In genomic region chr9:51525906-51526305, GRCm38 (mm10) we compare ENCODE assay signal across 23 mouse cellular contexts.
DNase-seq lines count a peak whose midpoint lies in the region; ATAC-seq and TF ChIP-seq lines count a peak whose summit lies in the region.
"Had no signal": no experiment of that assay in that cellular context is flagged by ENCODE, and none has a peak within 500 bp of the region (broad histone marks: within the 10 kb centered on the region; RNA-seq: fewer than 3 reads in every experiment).

No protein-coding gene starts in this region.

- TF ChIP-seq CTCF in liver, adult 2 months (IDR thresholded peaks at IDR 0.05; ENCODE audit: low read depth, low read length), result no peak
- TF ChIP-seq CTCF in lung, embryonic 14.5 days (IDR thresholded peaks at IDR 0.05; ENCODE audit: low read depth), result no peak

- no peaks in the 10 kb centered on the region for H3K4me1 ChIP-seq in liver, adult 2 months (ENCODE audit: control insufficient read depth, insufficient read depth, low read length)
- no peaks in the 10 kb centered on the region for H3K4me1 ChIP-seq in lung, embryonic 14.5 days (ENCODE audit: insufficient read depth)
- H3K4me1 ChIP-seq: heart, embryonic 13.5 days; limb, embryonic 15.5 days; megakaryocyte, embryonic 14.5 days; neural tube, embryonic 13.5 days had no signal

- H3K9ac ChIP-seq in liver, adult 2 months (ENCODE audit: low read depth, low read length), result no peak overlapping the region
- H3K9ac ChIP-seq in lung, embryonic 14.5 days, result no peak overlapping the region
- H3K9ac ChIP-seq: heart, embryonic 13.5 days; limb, embryonic 15.5 days; liver, postnatal 0 days; neural tube, embryonic 13.5 days had no signal

- 47% methylated on average over 4 of the region's 4 CpGs for WGBS in liver, adult 2 months
- 54% methylated on average over 4 of the region's 4 CpGs for WGBS in lung, embryonic 14.5 days

- no peak for ATAC-seq in lung, embryonic 14.5 days (ENCODE audit: insufficient read depth)
- ATAC-seq: forebrain, embryonic 16.5 days; hindbrain, embryonic 16.5 days; intestine, embryonic 16.5 days; liver, postnatal 0 days had no signal

- no peak overlapping the region for H3K4me2 ChIP-seq in lung, embryonic 14.5 days
- H3K4me2 ChIP-seq: heart, embryonic 13.5 days; limb, embryonic 15.5 days; neural tube, embryonic 13.5 days had no signal

- H3K79me2 ChIP-seq in liver, adult 2 months (ENCODE audit: control insufficient read depth, insufficient read depth, low read length), result no peaks in the 10 kb centered on the region

- no peak for TF ChIP-seq POLR2A in liver, adult 2 months (IDR thresholded peaks at IDR 0.05; ENCODE audit: extremely low read depth, insufficient read depth, low read length)

- no peaks in the 10 kb centered on the region for H3K36me3 ChIP-seq in liver, adult 2 months (ENCODE audit: control insufficient read depth, insufficient read depth, low read length)
- H3K36me3 ChIP-seq in lung, embryonic 14.5 days (ENCODE audit: insufficient read depth), result no peaks in the 10 kb centered on the region
- H3K36me3 ChIP-seq: heart, embryonic 13.5 days; limb, embryonic 15.5 days; neural tube, embryonic 13.5 days had no signal

- H3K27ac ChIP-seq in liver, adult 2 months (replicated peaks; ENCODE audit: insufficient read depth, low read depth, low read length), result no peak overlapping the region
- H3K27ac ChIP-seq in lung, embryonic 14.5 days (ENCODE audit: low read depth), result no peak overlapping the region
- H3K27ac ChIP-seq: heart, embryonic 13.5 days; limb, embryonic 15.5 days; neural tube, embryonic 13.5 days had no signal

- peak; percentile 9 for DNase-seq in adrenal gland, postnatal 10 days
- DNase-seq in adrenal gland, postnatal 25 days, result no peak
- DNase-seq in liver, adult 2 months (ENCODE audit: extremely low read depth, low read depth, low spot score), result peak; percentile 82
- DNase-seq in liver, result no peak
- peak; percentile 54 for DNase-seq in lung, embryonic 14.5 days
- no peak for DNase-seq in ovary, postnatal 36 days (ENCODE audit: low spot score)
- DNase-seq in heart, postnatal 10 days, result no peak
- no peak for DNase-seq in left cerebral cortex, adult 9 months (ENCODE audit: low spot score in 2 of 2)
- DNase-seq: cerebellum, adult 2 months; heart, postnatal 36 days; liver, postnatal 0 days; midbrain, embryonic 14.5 days; spleen, adult 18-20 months; thymus, adult 18-20 months; thymus, postnatal 4 days had no signal

- intact Hi-C loops in heart, postnatal 10 days (cut with DNase I), result no loop called here

- no peak overlapping the region for H3K4me3 ChIP-seq in liver, adult 2 months (ENCODE audit: insufficient read depth, low read depth, low read length)
- no peak overlapping the region for H3K4me3 ChIP-seq in lung, embryonic 14.5 days (ENCODE audit: low read depth, low read length)
- H3K4me3 ChIP-seq: heart, embryonic 13.5 days; limb, embryonic 15.5 days; megakaryocyte, embryonic 14.5 days; neural tube, embryonic 13.5 days had no signal

- no peaks in the 10 kb centered on the region; the same call in 1 of the 2 replicates for H3K27me3 ChIP-seq in liver, adult 2 months (ENCODE audit: control insufficient read depth, insufficient read depth, low read length)
- no peaks in the 10 kb centered on the region for H3K27me3 ChIP-seq in lung, embryonic 14.5 days (ENCODE audit: insufficient read depth, low read length)
- H3K27me3 ChIP-seq: CH12.LX; heart, embryonic 13.5 days; limb, embryonic 15.5 days; megakaryocyte, embryonic 14.5 days; neural tube, embryonic 13.5 days had no signal

- no peaks in the 10 kb centered on the region for H3K9me3 ChIP-seq in lung, embryonic 14.5 days (ENCODE audit: low read depth, low read length)
- H3K9me3 ChIP-seq: heart, embryonic 13.5 days; limb, embryonic 15.5 days; megakaryocyte, embryonic 14.5 days; neural tube, embryonic 13.5 days had no signal

Comparison
In these comparisons a context has a peak if more than half of its experiments do, and no peak if none do; other contexts are left out.
1. DNase-seq: peak in adrenal gland, postnatal 10 days (single experiment), liver, adult 2 months (single experiment) and lung, embryonic 14.5 days (single experiment); none in adrenal gland, postnatal 25 days (single experiment), liver (single experiment), ovary, postnatal 36 days (single experiment), heart, postnatal 10 days (0 of 2) and left cerebral cortex, adult 9 months (0 of 2).